Mouse (Mus musculus): Measurements from ENCODE around the gene Sept10.

The Sept10 gene

GRCm38 (mm10) chr10:59223890-59224289 is 2.2 kb upstream of the Sept10 start:
- DNase-seq, result no peak

DNA sequence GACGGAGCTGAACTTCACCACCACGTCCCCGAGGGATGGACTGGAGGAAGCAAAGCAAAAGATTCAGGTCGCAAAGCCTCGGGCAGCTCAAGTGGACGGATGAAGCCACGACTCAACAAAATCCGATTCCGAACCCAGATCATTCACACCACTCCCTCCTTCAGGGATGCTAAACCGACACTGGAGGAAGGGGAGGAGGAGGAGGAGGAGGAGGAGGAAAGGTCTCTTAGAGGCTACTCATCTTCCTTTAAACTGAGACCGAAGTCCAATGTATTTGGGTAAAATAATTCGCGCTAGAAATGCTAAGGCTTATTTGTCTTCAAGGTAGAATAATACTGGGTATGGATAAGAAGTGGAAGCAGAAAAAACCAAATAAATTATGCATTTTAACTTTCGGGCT is 1.7 kb upstream of the Sept10 start:
- DNase-seq, result no peak

DNA sequence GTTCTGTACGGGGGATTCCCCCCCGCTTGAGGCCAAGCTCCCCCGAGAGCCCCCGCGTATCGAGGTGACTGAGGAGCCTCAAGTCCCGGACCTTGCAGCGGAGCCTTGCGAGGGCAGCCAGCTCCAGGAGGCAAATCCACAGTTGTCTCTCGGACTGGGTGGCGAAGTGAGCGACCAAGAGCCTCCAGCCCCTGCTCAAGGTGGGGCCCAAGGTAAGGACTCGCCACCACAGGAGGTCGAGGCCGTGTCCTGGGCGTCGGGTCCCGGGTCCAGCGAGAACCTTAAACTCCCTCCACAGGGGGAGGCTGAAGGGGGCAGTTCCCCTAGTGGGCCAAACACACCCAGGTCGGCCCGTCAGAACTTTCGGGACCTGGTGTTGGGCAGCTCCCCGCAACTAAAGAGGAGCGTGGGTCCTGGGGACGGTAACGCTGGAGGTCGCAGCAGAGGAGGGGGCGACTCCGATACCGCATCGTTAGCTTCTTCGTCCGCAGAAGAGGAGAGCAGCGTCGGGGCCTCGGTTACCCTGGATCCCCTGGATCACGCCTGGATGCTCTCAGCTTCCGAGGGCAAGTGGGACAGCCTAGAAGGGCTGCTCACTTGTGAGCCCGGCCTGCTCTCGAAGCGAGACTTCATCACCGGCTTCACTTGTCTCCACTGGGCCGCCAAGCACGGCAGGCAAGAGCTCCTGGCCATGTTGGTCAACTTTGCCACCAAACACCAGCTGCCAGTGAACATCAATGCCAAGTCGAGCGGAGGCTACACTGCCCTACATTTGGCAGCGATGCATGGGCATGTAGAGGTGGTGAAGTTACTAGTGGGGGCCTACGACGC is 839 bp upstream of the Sept10 start:
- DNase-seq, result peak; percentile 22

DNA sequence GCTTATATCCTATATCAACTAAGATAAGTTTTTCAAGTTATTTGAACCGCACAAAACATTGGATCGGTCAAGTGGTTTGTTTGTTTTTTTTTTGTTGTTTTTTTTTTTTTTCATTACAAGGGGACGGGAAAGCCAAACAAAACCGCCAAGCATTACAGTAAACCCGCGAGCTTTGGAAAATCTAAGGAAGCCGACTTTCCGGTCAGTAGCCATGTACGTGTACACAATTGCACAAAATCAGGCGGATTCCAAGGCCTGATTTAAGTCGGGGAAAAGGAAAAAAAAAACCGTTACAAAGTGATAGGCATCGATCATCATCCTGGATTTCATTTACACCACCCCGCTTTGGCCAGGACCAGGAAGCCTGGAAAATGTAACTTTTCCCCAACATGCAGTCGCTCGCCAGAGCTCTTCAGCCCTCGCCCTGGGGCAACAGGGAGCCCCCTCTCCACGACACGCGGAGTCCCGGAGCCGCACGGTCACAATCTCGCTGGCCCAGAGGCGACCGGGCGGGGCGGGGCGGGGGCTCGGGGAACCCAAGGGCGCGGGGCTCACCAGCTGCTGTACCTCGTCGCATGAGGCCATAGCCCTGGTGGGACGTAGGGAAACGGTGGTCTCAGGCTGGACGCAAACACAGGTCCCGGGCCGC is 699 bp downstream of the Sept10 start:
- no peak for DNase-seq

DNA sequence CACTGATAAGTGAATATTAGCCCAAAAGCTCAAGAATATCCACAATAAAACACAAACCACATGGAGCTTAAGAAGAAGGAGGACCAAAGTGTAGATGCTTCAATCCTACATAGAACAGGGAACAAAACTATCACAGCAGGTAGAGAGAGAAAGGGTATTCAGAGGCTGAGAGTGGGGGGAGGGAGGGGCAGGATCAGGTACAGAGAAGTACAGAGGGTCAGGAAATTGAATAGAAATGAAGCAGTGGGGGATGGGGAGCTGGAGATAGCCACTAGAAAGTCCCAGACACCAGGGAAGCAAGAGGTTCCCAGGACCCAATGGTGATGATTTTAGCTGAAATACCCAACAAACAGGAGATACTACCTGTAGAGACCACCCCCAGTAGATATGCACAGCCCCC is 21.6 kb downstream of the Sept10 start:
- no peak for DNase-seq

DNA sequence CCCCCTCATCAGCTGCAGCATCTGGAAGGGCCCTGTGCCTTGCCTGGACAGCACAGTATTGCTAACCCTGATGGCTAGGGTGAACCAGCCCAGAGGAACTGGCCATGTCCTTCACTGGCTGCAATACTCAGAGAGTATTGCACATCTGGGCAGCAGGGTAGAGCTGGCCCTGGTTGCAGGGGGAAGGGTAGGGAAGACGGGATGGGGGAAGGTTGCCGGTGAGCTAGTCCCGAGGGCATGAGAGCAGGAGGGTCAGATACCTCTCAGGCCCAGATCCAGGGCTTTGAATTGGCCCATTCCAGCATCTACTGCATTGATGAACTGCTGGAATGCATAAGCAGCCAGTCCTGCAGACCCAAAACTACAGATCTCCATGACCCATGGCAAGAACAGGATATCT is 24.9 kb downstream of the Sept10 start:
- no peak for DNase-seq

- DNase-seq, result no peak
Measured at GRCm38 (mm10) chr10:59194891-59195290, 26.8 kb downstream of the Sept10 start.

DNA sequence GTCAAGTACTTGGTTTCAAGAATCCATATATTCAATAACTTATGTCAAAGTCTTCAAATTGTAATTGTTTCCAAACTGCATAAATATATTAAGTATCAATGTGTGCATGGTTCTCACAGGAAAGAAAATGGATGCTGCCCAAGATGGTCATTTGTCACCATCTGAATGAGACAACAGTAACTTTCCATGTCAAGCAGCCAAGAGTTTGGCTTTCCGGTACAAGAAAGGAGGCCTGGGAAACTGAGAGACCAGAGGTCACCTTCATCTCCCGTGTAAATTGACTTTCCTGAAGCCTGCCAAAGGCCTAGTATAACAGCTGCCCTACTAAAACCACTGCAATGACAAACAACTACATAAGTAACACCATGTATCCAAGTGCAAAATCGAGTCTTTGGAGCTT is 39.3 kb downstream of the Sept10 start:
- no peak for DNase-seq

DNA sequence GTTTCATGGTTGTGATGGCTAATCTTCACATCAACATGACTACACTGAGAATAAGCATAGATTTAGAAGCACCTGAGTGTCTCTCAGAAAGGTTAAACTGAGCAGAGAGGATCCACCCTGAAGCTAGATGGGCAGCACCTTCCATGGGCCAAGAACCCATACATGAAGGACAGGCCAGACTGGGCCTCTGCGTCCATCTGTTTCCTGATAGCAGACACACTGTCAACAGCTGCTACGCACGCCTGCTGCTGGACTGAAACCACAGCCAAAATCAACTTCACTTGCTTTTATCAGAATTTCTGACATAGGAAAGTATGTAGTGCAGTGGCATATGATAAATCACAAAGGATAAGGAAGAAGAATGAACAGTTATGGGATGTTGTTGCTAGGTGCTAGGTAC is 42.0 kb downstream of the Sept10 start:
- no peak for DNase-seq

DNA sequence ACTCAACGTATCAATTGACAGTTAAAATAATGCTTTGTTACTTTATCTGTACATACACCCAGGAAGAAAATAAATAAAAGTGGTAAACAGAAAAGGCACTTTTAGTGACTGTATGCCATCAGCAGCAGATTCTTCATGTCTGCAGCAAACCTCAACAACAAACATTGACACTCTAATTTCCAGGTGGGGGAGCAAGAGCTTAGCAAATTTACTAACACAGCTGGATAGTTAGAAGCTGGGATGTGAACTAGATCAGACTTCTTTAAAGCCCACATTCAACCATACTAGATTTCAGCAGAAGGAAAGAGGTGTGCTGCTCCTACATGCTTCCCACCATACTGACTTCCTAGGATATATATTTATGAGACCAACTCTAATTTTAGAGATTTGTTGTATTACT is 49.1 kb downstream of the Sept10 start:
- no peak for DNase-seq

- DNase-seq, result no peak
Measured at GRCm38 (mm10) chr10:59171042-59171441, 50.6 kb downstream of the Sept10 start.

GRCm38 (mm10) chr10:59166104-59166944 is 55.3 kb downstream of the Sept10 start:
- peak; percentile 78 for DNase-seq

GRCm38 (mm10) chr10:59162185-59162897 is 59.3 kb downstream of the Sept10 start:
- DNase-seq, result no peak

GRCm38 (mm10) chr10:59158627-59159026 is 63.0 kb downstream of the Sept10 start:
- DNase-seq, result peak; percentile 25

GRCm38 (mm10) chr10:59152544-59153081 is 69.0 kb downstream of the Sept10 start:
- peak; percentile 20 for DNase-seq

DNA sequence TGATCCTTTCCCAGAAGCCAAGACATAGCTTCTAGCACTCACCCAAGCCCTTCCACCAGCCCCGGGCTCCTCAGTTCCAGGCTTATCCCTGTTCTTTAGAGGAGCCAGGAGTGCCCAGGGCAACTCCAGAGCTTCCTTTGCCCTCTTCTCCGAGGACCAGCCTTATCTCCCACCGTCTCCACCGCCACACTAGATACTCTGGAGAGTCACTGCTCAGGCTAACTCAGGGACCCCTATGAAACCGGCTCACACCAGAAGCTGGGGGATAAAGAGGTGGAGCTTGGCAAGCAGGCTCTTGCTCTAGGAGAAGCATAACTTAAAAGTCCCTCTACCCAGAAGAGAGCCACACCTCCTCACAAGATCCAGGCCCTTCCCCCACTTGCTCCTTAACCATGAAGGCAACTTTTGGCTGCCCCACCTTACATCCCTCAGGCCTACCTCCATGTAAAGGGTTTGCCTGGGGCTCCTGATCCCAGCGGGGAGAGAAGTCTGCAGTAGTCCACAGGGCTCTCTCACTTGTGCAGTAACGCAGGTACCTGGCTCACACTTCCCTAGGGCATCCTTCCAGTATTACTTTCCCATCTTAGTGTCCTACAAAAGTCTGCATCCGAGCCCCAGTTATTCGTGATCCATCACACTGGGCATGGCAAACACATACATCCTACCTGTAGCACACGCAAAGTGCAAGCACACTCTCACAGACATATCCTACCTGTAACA is 70.5 kb downstream of the Sept10 start:
- no peak for DNase-seq

DNA sequence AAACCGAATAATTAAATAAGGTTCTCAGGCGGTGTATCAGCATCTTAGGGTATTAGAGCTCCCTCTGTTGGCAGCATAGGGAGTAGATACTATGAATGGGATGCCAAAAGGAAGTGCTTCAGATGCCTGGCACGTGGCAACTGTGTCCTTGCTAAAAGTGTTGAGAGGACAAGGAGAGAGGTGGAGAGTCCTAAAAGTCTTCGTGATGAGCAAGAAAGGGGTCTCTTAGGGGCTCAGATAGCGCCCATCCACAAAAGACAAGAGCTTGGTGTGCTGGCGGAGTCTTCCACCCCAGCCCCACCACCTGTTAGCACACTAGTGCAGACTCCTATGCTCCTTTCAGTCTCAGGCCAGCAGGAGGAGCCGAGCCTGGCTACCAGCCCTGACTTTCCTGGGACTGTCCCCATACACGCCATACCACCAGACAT is 71.7 kb downstream of the Sept10 start:
- DNase-seq, result peak; percentile 83

DNA sequence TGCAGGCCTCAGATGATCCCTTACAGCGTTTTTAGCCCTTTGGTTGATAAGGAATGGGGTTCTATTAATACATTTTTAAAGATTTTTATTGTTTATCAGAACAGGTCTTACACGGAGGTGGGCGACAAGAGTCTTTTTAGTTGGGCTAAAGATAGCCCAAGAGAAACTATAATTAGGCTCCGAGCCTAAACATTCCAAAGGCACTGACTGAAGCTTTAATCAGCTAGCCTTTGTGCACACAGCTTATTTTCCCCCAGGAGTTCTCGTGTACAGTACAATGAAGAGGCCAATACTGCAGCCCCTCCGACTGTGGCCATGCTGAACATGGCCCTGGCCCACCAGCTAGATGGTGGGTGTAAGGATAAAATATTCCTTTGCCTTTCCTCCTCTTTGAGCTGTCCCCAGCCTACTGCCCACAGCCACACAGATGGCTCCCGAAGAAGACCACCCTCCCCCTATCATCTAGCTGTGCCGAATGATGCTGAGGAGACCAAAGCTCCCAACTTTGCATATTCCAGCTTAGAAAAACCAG is 88.1 kb downstream of the Sept10 start:
- DNase-seq, result no peak

DNA sequence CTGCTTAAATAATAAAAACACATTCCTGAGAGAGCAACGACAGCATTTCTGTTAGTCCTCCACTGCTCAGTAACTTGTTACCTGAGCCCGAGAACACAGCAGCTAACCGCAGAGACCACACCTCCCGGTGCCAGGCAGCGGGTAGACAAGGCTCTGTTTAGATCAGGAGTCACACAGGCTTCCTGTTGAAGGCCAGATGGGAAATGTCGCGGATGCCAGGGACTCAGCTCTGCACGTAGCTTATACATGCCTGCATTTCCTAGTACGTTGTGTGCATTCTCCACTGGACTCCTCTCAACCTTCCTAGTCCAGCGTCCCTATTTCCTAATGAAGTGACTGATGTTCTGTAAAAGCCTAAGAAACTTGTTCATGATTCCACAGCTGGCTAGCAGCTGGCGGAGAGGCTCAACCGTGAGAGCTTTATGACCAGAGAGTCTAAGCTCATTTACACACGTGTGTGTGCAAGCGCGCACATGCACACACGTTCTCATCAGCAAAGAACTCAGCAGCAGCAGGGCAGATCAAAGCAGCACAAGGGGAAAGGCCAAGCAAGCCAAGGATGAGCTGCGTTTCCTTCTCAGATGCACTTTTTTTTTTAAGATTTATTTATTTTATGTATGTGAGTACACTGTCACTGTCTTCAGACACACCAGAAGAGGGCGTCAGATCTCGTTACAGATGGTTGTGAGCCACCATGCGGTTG is 89.6 kb downstream of the Sept10 start:
- peak; percentile 71 for DNase-seq

- no peak for DNase-seq
Measured at GRCm38 (mm10) chr10:59127637-59128036, 94.0 kb downstream of the Sept10 start.

DNA sequence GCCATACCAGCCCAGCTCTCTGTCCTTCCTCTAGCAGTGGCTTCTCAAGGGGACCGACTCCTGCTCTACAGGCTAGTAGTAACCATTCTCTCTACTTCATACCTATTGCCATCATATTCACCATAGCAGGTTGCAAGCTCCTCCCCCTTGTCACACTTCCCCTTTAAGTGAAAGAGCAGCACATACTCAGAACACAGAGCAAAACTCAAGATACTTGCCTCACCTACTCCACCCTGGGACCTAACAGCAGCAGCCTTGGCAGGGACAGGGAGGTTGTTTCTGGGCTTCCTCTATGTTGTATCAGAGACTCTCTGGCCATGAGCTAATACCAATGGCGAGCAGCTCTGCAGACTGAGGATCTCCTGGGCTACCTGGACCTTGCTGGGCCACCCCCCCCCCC is 96.2 kb downstream of the Sept10 start:
- DNase-seq, result no peak

Measured in lung, postnatal 36 days (tissue).